ENCODE assay signal across 39 mouse cellular contexts in the genomic region with DNA sequence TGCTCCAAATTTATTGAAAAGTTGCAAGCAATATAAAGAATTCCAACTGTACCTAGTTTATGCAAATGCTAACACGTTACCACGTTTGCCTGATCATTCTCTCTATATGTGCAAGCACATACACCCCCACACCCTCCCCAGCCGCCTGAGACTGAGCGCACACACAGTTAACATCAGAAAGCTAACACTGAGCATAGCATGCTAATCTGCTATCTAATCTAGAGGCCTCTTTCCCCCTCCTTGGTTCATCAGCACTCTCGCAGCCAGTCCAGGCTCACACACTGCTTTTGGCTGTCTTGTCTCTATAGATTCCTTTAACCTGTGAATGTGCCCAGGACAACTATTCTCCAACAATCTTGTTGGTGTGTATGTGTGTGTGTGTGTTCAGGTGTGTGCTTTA. TPM values are rescaled to one million over a fixed set of nuclear protein-coding genes. Genes with fewer than 3 reads are reported as not detected.
"Had no signal": no experiment of that assay in that cellular context is flagged by ENCODE, and none has a peak within 500 bp of the region (broad histone marks: within the 10 kb centered on the region; RNA-seq: fewer than 3 reads in every experiment).

No protein-coding gene starts in this region.

- DNase-seq: gastrocnemius, adult 2 months; gastrocnemius, postnatal 10 days; gastrocnemius, postnatal 25 days; heart, adult 18-20 months; heart, postnatal 10 days; heart, postnatal 4 days; kidney, adult 18-20 months; kidney, adult 8-10 months; kidney, postnatal 10 days; kidney, postnatal 36 days; layer of hippocampus, postnatal 36 days; left cerebral cortex, postnatal 4 days had no signal

- H3K4me3 ChIP-seq: gastrocnemius, adult 2 months; heart, embryonic 10.5 days; heart, embryonic 12.5 days; hindbrain, embryonic 10.5 days; hindbrain, embryonic 12.5 days; intestine, embryonic 15.5 days; limb, embryonic 13.5 days; limb, embryonic 15.5 days; liver, embryonic 12.5 days had no signal

- H3K27ac ChIP-seq: gastrocnemius, adult 2 months; heart, embryonic 10.5 days; hindbrain, embryonic 10.5 days; hindbrain, embryonic 12.5 days; hindbrain, embryonic 14.5 days; intestine, embryonic 15.5 days; limb, embryonic 13.5 days; limb, embryonic 15.5 days; liver, embryonic 12.5 days; liver, embryonic 14.5 days had no signal

- H3K9me3 ChIP-seq: heart, embryonic 10.5 days; heart, embryonic 12.5 days; hindbrain, embryonic 10.5 days; hindbrain, embryonic 12.5 days; intestine, embryonic 15.5 days; limb, embryonic 13.5 days; limb, embryonic 15.5 days; liver, embryonic 12.5 days had no signal

- H3K9ac ChIP-seq: heart, embryonic 12.5 days; hindbrain, embryonic 12.5 days; hindbrain, embryonic 14.5 days; intestine, embryonic 15.5 days; limb, embryonic 13.5 days; limb, embryonic 15.5 days; liver, embryonic 12.5 days; liver, embryonic 14.5 days had no signal

- H3K27me3 ChIP-seq: intestine, embryonic 15.5 days; limb, embryonic 13.5 days; limb, embryonic 15.5 days; liver, embryonic 12.5 days had no signal

- H3K4me1 ChIP-seq: heart, embryonic 10.5 days; heart, embryonic 12.5 days; intestine, embryonic 15.5 days; limb, embryonic 13.5 days; limb, embryonic 15.5 days; liver, embryonic 12.5 days had no signal

- H3K36me3 ChIP-seq: heart, embryonic 10.5 days; heart, embryonic 12.5 days; hindbrain, embryonic 10.5 days; hindbrain, embryonic 12.5 days; intestine, embryonic 15.5 days; limb, embryonic 13.5 days; limb, embryonic 15.5 days; liver, embryonic 12.5 days had no signal

- ATAC-seq: hindbrain, embryonic 16.5 days; inflammation-experienced regulatory T-cells, adult 6 months; intestine, embryonic 15.5 days; intestine, postnatal 0 days; liver, embryonic 12.5 days had no signal

- H3K4me2 ChIP-seq: heart, embryonic 12.5 days; hindbrain, embryonic 12.5 days; hindbrain, embryonic 14.5 days; intestine, embryonic 15.5 days; limb, embryonic 13.5 days; limb, embryonic 15.5 days; liver, embryonic 12.5 days had no signal

RNA-seq across cellular contexts. Expression of a gene that starts 1.6 kb away (rescaled TPM):
- total RNA-seq: gastrocnemius, adult 2 months; gastrocnemius, postnatal 25 days; gastrocnemius, postnatal 4 days; granulocyte monocyte progenitor cell, adult 5-6 weeks; heart, adult 18-20 months; heart, postnatal 10 days; heart, postnatal 4 days; liver, adult 2 months had no signal
- polyA plus RNA-seq: heart, embryonic 10.5 days; heart, embryonic 12.5 days; heart, embryonic 14.5 days; hindbrain, embryonic 12.5 days; kidney, embryonic 14.5 days; kidney, embryonic 16.5 days; large intestine, adult 2 months; limb, embryonic 11.5 days; limb, embryonic 13.5 days; liver, adult 2 months; liver, embryonic 12.5 days had no signal

RNA-seq across cellular contexts. Expression of a gene that starts 59.2 kb away (rescaled TPM):
- total RNA-seq: gastrocnemius, adult 2 months; gastrocnemius, postnatal 25 days; gastrocnemius, postnatal 4 days; granulocyte monocyte progenitor cell, adult 5-6 weeks; heart, adult 18-20 months; heart, adult 8-10 months; heart, postnatal 10 days; heart, postnatal 25 days; heart, postnatal 4 days; layer of hippocampus, adult 18-20 months; layer of hippocampus, postnatal 10 days; layer of hippocampus, postnatal 36 days; left cerebral cortex, adult 18-20 months; left cerebral cortex, postnatal 14 days; left cerebral cortex, postnatal 4 days; liver, adult 2 months had no signal
- polyA plus RNA-seq: heart, embryonic 10.5 days; heart, embryonic 12.5 days; heart, embryonic 14.5 days; hindbrain, embryonic 10.5 days; hindbrain, embryonic 12.5 days; hindbrain, embryonic 14.5 days; hindbrain, embryonic 16.5 days; kidney, embryonic 14.5 days; kidney, embryonic 16.5 days; limb, embryonic 11.5 days; liver, embryonic 12.5 days; liver, embryonic 14.5 days had no signal
